Mouse (Mus musculus): Measurements from ENCODE around the gene Nav2. TPM values are rescaled to one million over a fixed set of nuclear protein-coding genes. Genes with fewer than 3 reads are reported as not detected.

Nav2 gene
- polyA plus RNA-seq, 1 experiment from 2014 or later = 6.0 TPM

- H3K27me3 ChIP-seq (ENCODE audit: control insufficient read depth, insufficient read depth, low read length) = no peaks in the 10 kb centered on the region
- no peak overlapping the region for H3K9ac ChIP-seq (ENCODE audit: low read length)
- H3K4me1 ChIP-seq (replicated peaks; ENCODE audit: control insufficient read depth, insufficient read depth) = 0 out of 2 replicates have a peak, but pooled peaks cover 4% of the 10 kb centered on the region
- H3K9me3 ChIP-seq (ENCODE audit: control insufficient read depth, low read length) = no peaks in the 10 kb centered on the region
- no peak overlapping the region for H3K27ac ChIP-seq (replicated peaks)
- no peak overlapping the region for H3K4me3 ChIP-seq (ENCODE audit: low read depth, low read length)
- DNase-seq (ENCODE audit: low spot score) (no peak), ATAC-seq (ENCODE audit: low FRiP score, low TSS enrichment) (no peak)
- 47% methylated on average over 5 of the region's 5 CpGs for WGBS
- TF ChIP-seq CTCF (IDR thresholded peaks at IDR 0.05; ENCODE audit: low read depth) (no peak), EP300 (optimal IDR thresholded peaks at IDR 0.05) (no peak)
- H3K36me3 ChIP-seq (ENCODE audit: control insufficient read depth, insufficient read depth, low read length) = no peaks in the 10 kb centered on the region
- H3K4me2 ChIP-seq (replicated peaks; ENCODE audit: low read depth) = no peak overlapping the region
These were observed 333.7 kb downstream of the Nav2 start for GRCm38 (mm10) chr7:49242261-49242660.

- 0 out of 2 replicates have a peak, but pooled peaks cover 4% of the 10 kb centered on the region for H3K4me1 ChIP-seq (replicated peaks; ENCODE audit: control insufficient read depth, insufficient read depth)
- 77% methylated on average over 4 of the region's 4 CpGs for WGBS
- no peak overlapping the region for H3K9ac ChIP-seq (ENCODE audit: low read length)
- no peaks in the 10 kb centered on the region for H3K9me3 ChIP-seq (ENCODE audit: control insufficient read depth, low read length)
- no peaks in the 10 kb centered on the region for H3K27me3 ChIP-seq (ENCODE audit: control insufficient read depth, insufficient read depth, low read length)
- H3K4me2 ChIP-seq (replicated peaks; ENCODE audit: low read depth) = no peak overlapping the region
- H3K36me3 ChIP-seq (ENCODE audit: control insufficient read depth, insufficient read depth, low read length) = no peaks in the 10 kb centered on the region
- TF ChIP-seq CTCF (IDR thresholded peaks at IDR 0.05; ENCODE audit: low read depth) = no peak
- TF ChIP-seq EP300 (optimal IDR thresholded peaks at IDR 0.05) = no peak
- ATAC-seq (ENCODE audit: low FRiP score, low TSS enrichment) (no peak), DNase-seq (ENCODE audit: low spot score) (no peak)
- no peak overlapping the region for H3K4me3 ChIP-seq (ENCODE audit: low read depth, low read length)
- H3K27ac ChIP-seq (replicated peaks) = no peak overlapping the region
These were observed 334.6 kb downstream of the Nav2 start for GRCm38 (mm10) chr7:49243079-49243478.

DNA sequence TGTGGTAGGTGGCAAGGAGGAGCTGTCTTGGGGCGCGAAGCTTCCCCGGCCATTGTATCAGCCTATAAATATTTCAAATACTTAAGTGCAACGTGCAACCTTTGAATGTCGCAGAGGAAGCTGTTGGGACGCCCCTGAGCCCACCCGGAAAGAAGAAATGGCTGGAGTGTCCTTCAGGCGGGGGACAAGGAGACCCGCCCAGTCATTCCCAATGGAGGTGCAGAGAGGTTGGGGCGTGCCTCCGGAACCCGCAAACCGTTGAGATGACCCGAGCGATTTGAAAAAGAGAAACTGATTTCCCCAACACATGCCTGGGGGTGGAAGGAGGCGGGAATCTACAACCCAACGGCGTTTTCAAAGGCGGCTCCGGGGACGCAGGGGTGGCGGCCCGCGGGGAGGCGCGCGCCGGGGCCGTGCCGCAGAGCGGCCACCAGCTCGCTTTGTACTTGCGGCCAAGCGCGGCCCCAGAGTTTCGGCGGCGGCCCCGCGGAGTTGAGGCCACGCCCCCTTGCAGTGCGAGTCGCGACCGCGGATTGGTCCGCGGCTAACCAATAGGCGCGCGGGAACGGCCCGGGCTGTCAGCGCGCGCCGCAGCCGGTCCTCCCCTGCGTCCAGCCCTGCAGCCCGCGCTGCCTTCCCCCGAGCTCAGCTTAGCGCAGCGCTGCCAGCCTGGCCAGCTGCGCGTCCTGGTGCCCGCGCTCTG lies 337.2 kb downstream of the Nav2 start:
- Histone ChIP-seq H3K27ac (replicated peaks) (peak overlapping the region; percentile 75), H3K27me3 (ENCODE audit: control insufficient read depth, insufficient read depth, low read length) (no peaks in the 10 kb centered on the region), H3K4me1 (replicated peaks; ENCODE audit: control insufficient read depth, insufficient read depth) (0 out of 2 replicates have a peak, but pooled peaks cover 5% of the 10 kb centered on the region), H3K4me3 (ENCODE audit: low read depth, low read length) (peak overlapping the region; percentile 56), H3K4me2 (replicated peaks; ENCODE audit: low read depth) (peak overlapping the region; percentile 90), H3K9ac (ENCODE audit: low read length) (peak overlapping the region; percentile 67), H3K9me3 (ENCODE audit: control insufficient read depth, low read length) (no peaks in the 10 kb centered on the region), H3K36me3 (ENCODE audit: control insufficient read depth, insufficient read depth, low read length) (no peaks in the 10 kb centered on the region)
- peak; percentile 16; the same call in 1 of the 2 replicates for TF ChIP-seq CTCF (IDR thresholded peaks at IDR 0.05; ENCODE audit: low read depth)
- TF ChIP-seq EP300 (optimal IDR thresholded peaks at IDR 0.05) = no peak
- under 1% methylated on average over 49 of the region's 68 CpGs for WGBS
- DNase-seq (ENCODE audit: low spot score) (peak; percentile 94), ATAC-seq (ENCODE audit: low FRiP score, low TSS enrichment) (peak; percentile 97)

DNA sequence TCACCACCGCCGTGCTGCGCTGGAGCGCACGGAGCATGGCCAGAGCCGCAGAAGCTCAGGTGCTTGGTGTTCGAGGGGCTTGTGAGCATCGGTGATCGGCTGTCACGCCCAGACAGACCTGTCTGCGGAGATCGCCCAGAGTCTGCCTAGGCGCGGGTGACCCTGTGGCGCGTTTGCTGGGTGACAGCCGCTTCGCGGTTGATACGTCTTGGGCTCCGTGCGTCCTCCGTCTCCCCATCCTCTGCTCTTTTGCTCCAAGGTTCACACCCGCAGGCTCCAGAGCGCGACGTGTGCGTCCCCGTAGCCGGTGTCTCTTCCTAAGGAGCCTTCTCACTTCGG lies 337.7 kb downstream of the Nav2 start:
- Histone ChIP-seq H3K4me2 (replicated peaks; ENCODE audit: low read depth) (peak overlapping the region; percentile 90), H3K9ac (ENCODE audit: low read length) (peak overlapping the region; percentile 62), H3K4me1 (replicated peaks; ENCODE audit: control insufficient read depth, insufficient read depth) (0 out of 2 replicates have a peak, but pooled peaks cover 8% of the 10 kb centered on the region), H3K27ac (replicated peaks) (peak overlapping the region; percentile 75; the same call in 1 of the 2 replicates), H3K27me3 (ENCODE audit: control insufficient read depth, insufficient read depth, low read length) (no peaks in the 10 kb centered on the region), H3K36me3 (ENCODE audit: control insufficient read depth, insufficient read depth, low read length) (no peaks in the 10 kb centered on the region), H3K4me3 (ENCODE audit: low read depth, low read length) (peak overlapping the region; percentile 56), H3K9me3 (ENCODE audit: control insufficient read depth, low read length) (no peaks in the 10 kb centered on the region)
- no peak for TF ChIP-seq EP300 (optimal IDR thresholded peaks at IDR 0.05)
- no peak for TF ChIP-seq CTCF (IDR thresholded peaks at IDR 0.05; ENCODE audit: low read depth)
- ATAC-seq (ENCODE audit: low FRiP score, low TSS enrichment) (no peak), DNase-seq (ENCODE audit: low spot score) (no peak)
- 1% methylated on average over 31 of the region's 31 CpGs for WGBS

DNA sequence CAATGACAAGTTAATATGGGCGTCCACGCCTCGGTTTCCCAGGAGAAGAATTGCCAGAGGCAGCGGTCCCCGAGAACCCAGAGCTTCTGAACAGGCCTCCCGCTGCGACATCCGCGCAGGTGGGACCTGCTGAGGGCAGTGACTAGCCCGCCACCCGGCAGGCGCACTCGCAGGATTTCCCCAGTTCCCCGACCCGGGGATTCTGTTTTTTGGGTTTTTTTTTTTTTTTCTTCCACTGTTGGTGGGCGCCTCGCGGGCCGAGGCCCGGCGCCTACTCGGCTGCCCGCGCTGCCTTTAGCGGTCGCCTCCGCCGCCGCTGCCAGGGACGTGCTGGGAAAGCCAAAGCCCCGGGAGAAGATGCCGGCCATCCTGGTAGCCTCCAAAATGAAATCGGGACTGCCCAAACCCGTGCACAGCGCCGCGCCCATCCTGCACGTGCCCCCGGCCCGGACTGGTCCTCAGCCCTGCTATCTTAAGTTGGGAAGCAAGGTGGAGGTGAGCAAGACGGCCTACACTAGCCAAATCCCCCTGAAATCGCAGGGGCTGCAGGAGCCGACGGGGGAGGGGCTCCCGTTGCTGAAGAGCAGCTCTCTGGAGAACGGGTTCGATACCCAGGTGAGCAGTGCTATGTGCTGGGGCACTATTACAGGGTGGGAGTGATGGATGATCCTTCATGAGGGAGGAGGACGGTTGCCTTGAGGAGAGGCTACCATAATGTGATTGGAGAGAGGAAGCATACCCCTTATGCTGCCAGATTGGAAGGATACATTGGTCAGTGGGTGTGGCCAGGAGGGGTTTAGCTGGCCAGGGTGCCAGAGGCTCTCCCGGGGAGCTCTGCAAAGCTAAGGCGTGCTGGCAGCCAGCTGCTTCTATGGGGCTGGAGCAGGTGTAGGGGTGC lies 338.3 kb downstream of the Nav2 start:
- Histone ChIP-seq H3K9ac (ENCODE audit: low read length) (peak overlapping the region; percentile 62), H3K9me3 (ENCODE audit: control insufficient read depth, low read length) (no peaks in the 10 kb centered on the region), H3K36me3 (ENCODE audit: control insufficient read depth, insufficient read depth, low read length) (no peaks in the 10 kb centered on the region), H3K4me2 (replicated peaks; ENCODE audit: low read depth) (peak overlapping the region; percentile 90), H3K27ac (replicated peaks) (peak overlapping the region; percentile 75), H3K4me3 (ENCODE audit: low read depth, low read length) (peak overlapping the region; percentile 56), H3K27me3 (ENCODE audit: control insufficient read depth, insufficient read depth, low read length) (no peaks in the 10 kb centered on the region), H3K4me1 (replicated peaks; ENCODE audit: control insufficient read depth, insufficient read depth) (0 out of 2 replicates have a peak, but pooled peaks cover 8% of the 10 kb centered on the region)
- TF ChIP-seq CTCF (IDR thresholded peaks at IDR 0.05; ENCODE audit: low read depth) = no peak
- WGBS = 3% methylated on average over 50 of the region's 50 CpGs
- ATAC-seq (ENCODE audit: low FRiP score, low TSS enrichment) (no peak), DNase-seq (ENCODE audit: low spot score) (no peak)
